Mouse (Mus musculus) C2C12 (cell line): ENCODE data around the gene Phkg1. TPM values are rescaled to one million over a fixed set of nuclear protein-coding genes. Genes with fewer than 3 reads are reported as not detected.

ENCODE experiments used
- H3K27me3 ChIP-seq: one replicate; pipeline ENCODE4 v1.6.1; 2011; ENCODE audit not compliant: control insufficient read depth, insufficient read depth, insufficient read length
- H3K36me3 ChIP-seq: one replicate; pipeline ENCODE4 v1.6.1; 2011; ENCODE audit not compliant: control insufficient read depth, insufficient read depth
- H3K4me3 ChIP-seq: one replicate; pipeline ENCODE4 v1.5.1; 2011; ENCODE audit warnings: mild to moderate bottlenecking, control low read depth; ENCODE audit not compliant: poor library complexity, insufficient read depth, severe bottlenecking
- H3K79me2 ChIP-seq: one replicate; pipeline ENCODE4 v1.6.1; 2011; ENCODE audit not compliant: control insufficient read depth, insufficient read depth
- H3K79me3 ChIP-seq: one replicate; pipeline ENCODE4 v1.6.1; 2011; ENCODE audit warnings: low read depth, control low read depth
- H3ac ChIP-seq: one replicate; pipeline ENCODE3; 2011; ENCODE audit warnings: low read depth; ENCODE audit not compliant: control insufficient read depth, insufficient read length
- CEBPB ChIP-seq: IDR thresholded peaks from one replicate; pipeline ENCODE4 v1.6.1; 2011; ENCODE audit warnings: low read depth, mild to moderate bottlenecking, control low read depth, moderate library complexity
- CTCF ChIP-seq: IDR thresholded peaks from one replicate; pipeline ENCODE4 v1.5.1; 2011; ENCODE audit not compliant: control insufficient read depth, insufficient read depth, insufficient read length
- FOSL1 ChIP-seq: IDR thresholded peaks from one replicate; pipeline ENCODE4 v1.8.0; 2011; ENCODE audit warnings: mild to moderate bottlenecking, low read length; ENCODE audit not compliant: poor library complexity, insufficient read depth, severe bottlenecking
- MAX ChIP-seq: IDR thresholded peaks from one replicate; pipeline ENCODE4 v1.6.1; 2011; ENCODE audit warnings: mild to moderate bottlenecking, control low read depth
- MYOD1 ChIP-seq: IDR thresholded peaks from one replicate; pipeline ENCODE4 v1.6.1; 2011; ENCODE audit warnings: low read depth; ENCODE audit not compliant: control insufficient read depth, insufficient read length
- MYOG ChIP-seq: IDR thresholded peaks from one replicate; pipeline ENCODE4 v1.6.1; 2011; ENCODE audit not compliant: control insufficient read depth, insufficient read length; ENCODE audit errors: extremely low read depth
- USF1 ChIP-seq: IDR thresholded peaks from one replicate; pipeline ENCODE4 v1.6.1; 2011; ENCODE audit warnings: low read depth, mild to moderate bottlenecking, control low read depth, moderate library complexity
- polyA plus RNA-seq: library from polyadenylated mRNA; unstranded; fragments of >200 nt; fragmentation: generic; extraction: Trizol; gene quantifications from one replicate; pipeline ENCODE4 v1.2.1, GENCODE M21; 2012; ENCODE audit warnings: missing spikeins

The Phkg1 gene
- polyA plus RNA-seq, 1 experiment: 0.15 TPM

- no peak overlapping the region for H3K4me3 ChIP-seq
- no peaks in the 10 kb centered on the region for H3K27me3 ChIP-seq
- H3K79me2 ChIP-seq: no peaks in the 10 kb centered on the region
- TF ChIP-seq CEBPB (no peak), FOSL1 (no peak), MYOD1 (no peak), USF1 (no peak), MAX (no peak), CTCF (no peak), MYOG (no peak)
- H3ac ChIP-seq: no peak overlapping the region
- peaks cover 21% of the 10 kb centered on the region for H3K36me3 ChIP-seq
- H3K79me3 ChIP-seq: no peaks in the 10 kb centered on the region
These were observed 41.9 kb downstream of the Phkg1 start for GRCm38 (mm10) chr5:129856414-129856813.

GRCm38 (mm10) chr5:129855163-129855562 is 43.2 kb downstream of the Phkg1 start:
- H3K36me3 ChIP-seq: peaks cover 23% of the 10 kb centered on the region
- no peak for TF ChIP-seq FOSL1
- H3K79me3 ChIP-seq: no peaks in the 10 kb centered on the region
- H3K27me3 ChIP-seq: no peaks in the 10 kb centered on the region
- no peak overlapping the region for H3ac ChIP-seq
- H3K4me3 ChIP-seq: no peak overlapping the region
- H3K79me2 ChIP-seq: peaks cover 1% of the 10 kb centered on the region

GRCm38 (mm10) chr5:129847558-129847820 is 50.9 kb downstream of the Phkg1 start:
- peaks cover 31% of the 10 kb centered on the region for H3K79me2 ChIP-seq

GRCm38 (mm10) chr5:129846752-129847557 is 51.4 kb downstream of the Phkg1 start, which contains the start of gene Sumf2:
Gene Sumf2, plus strand, starts transcription at chr5:129846986.
- peaks cover 33% of the 10 kb centered on the region for H3K36me3 ChIP-seq

More at GRCm38 (mm10) chr5:129847558-129847820, 50.9 kb downstream of the Phkg1 start:
- Histone ChIP-seq H3ac (no peak overlapping the region), H3K79me3 (peaks cover 10% of the 10 kb centered on the region), H3K27me3 (no peaks in the 10 kb centered on the region), H3K4me3 (peak overlapping the region; percentile 68), H3K36me3 (peaks cover 33% of the 10 kb centered on the region)
- TF ChIP-seq CTCF (no peak), MYOD1 (no peak), MYOG (no peak), USF1 (no peak), CEBPB (no peak), MAX (no peak), FOSL1 (no peak)

GRCm38 (mm10) chr5:129844848-129845247 is 53.5 kb downstream of the Phkg1 start:
- Histone ChIP-seq H3K79me2 (peaks cover 27% of the 10 kb centered on the region), H3K27me3 (no peaks in the 10 kb centered on the region), H3K36me3 (peaks cover 27% of the 10 kb centered on the region), H3K79me3 (peaks cover 10% of the 10 kb centered on the region), H3K4me3 (no peak overlapping the region), H3ac (no peak overlapping the region)
- TF ChIP-seq FOSL1 (no peak), USF1 (no peak)

More at GRCm38 (mm10) chr5:129846752-129847557, 51.4 kb downstream of the Phkg1 start, which contains the start of gene Sumf2:
- TF ChIP-seq MAX (peak; percentile 63), FOSL1 (no peak)
- no peaks in the 10 kb centered on the region for H3K27me3 ChIP-seq
- H3K4me3 ChIP-seq: peak within 1 kb of the TSS; percentile 68
- peaks cover 10% of the 10 kb centered on the region for H3K79me3 ChIP-seq
- peaks cover 31% of the 10 kb centered on the region for H3K79me2 ChIP-seq
- H3ac ChIP-seq: peak within 1 kb of the TSS; percentile 85

Other genes starting within 250 kb of the Phkg1 start
- 1.2 TPM for gene Zfp11, start 228.4 kb downstream of the Phkg1 start, polyA plus RNA-seq
- gene Sept14, start 190.0 kb downstream of the Phkg1 start, polyA plus RNA-seq: not detected
- gene Mrps17, start 183.1 kb downstream of the Phkg1 start, polyA plus RNA-seq: 146 TPM
- 31.9 TPM for gene Nipsnap2, start 173.5 kb downstream of the Phkg1 start, polyA plus RNA-seq
- gene Psph, start 111.1 kb downstream of the Phkg1 start, polyA plus RNA-seq: 131 TPM
- 48.6 TPM for gene Sumf2, start 51.6 kb downstream of the Phkg1 start, polyA plus RNA-seq
- 856 TPM for gene Chchd2, start 11.1 kb downstream of the Phkg1 start, polyA plus RNA-seq
- 1.4 TPM for gene Zbed5, start 2.8 kb downstream of the Phkg1 start, polyA plus RNA-seq
- 0.28 TPM for gene Nupr1l, start 10.0 kb upstream of the Phkg1 start, polyA plus RNA-seq
- gene Vkorc1l1, start 43.4 kb upstream of the Phkg1 start, polyA plus RNA-seq: 16.5 TPM
- 56.0 TPM for gene Gusb, start 104.5 kb upstream of the Phkg1 start, polyA plus RNA-seq
- gene Asl, start 130.7 kb upstream of the Phkg1 start, polyA plus RNA-seq: 26.4 TPM
- gene Crcp, start 130.7 kb upstream of the Phkg1 start, polyA plus RNA-seq: 32.6 TPM
- 22.3 TPM for gene Tpst1, start 174.8 kb upstream of the Phkg1 start, polyA plus RNA-seq
- gene Kctd7, start 246.3 kb upstream of the Phkg1 start, polyA plus RNA-seq: 2.4 TPM